Mouse (Mus musculus): ENCODE measurements around the gene Nrg4.

Gene Nrg4

GRCm38 (mm10) chr9:55313619-55314261, 12.9 kb downstream of the Nrg4 start:
- WGBS: 54% methylated on average over 12 of the region's 12 CpGs

- 7% methylated on average over 5 of the region's 5 CpGs for WGBS
Observed at GRCm38 (mm10) chr9:55311560-55311959, 15.1 kb downstream of the Nrg4 start.

GRCm38 (mm10) chr9:55308455-55308854, 18.2 kb downstream of the Nrg4 start:
- whole genome bisulfite sequencing: 85% methylated on average over 5 of the region's 5 CpGs

GRCm38 (mm10) chr9:55307557-55307956, 19.1 kb downstream of the Nrg4 start:
- WGBS: 65% methylated on average over 5 of the region's 5 CpGs

- WGBS: 48% methylated on average over 2 of the region's 2 CpGs
Observed at GRCm38 (mm10) chr9:55307066-55307465, 19.6 kb downstream of the Nrg4 start.

GRCm38 (mm10) chr9:55296221-55296620, 30.4 kb downstream of the Nrg4 start:
- WGBS: 41% methylated on average over 2 of the region's 2 CpGs

GRCm38 (mm10) chr9:55291966-55292365, 34.7 kb downstream of the Nrg4 start:
- 91% methylated on average over 4 of the region's 4 CpGs for WGBS

- 83% methylated on average over 3 of the region's 3 CpGs for WGBS
Observed at GRCm38 (mm10) chr9:55289475-55290198, 37.0 kb downstream of the Nrg4 start.

- WGBS: 81% methylated on average over 3 of the region's 3 CpGs
Observed at GRCm38 (mm10) chr9:55285197-55285596, 41.4 kb downstream of the Nrg4 start.

GRCm38 (mm10) chr9:55283516-55283915, 43.1 kb downstream of the Nrg4 start:
- 18% methylated on average over 14 of the region's 14 CpGs for WGBS

GRCm38 (mm10) chr9:55279114-55279825, 47.4 kb downstream of the Nrg4 start:
- WGBS: 91% methylated on average over 8 of the region's 8 CpGs

GRCm38 (mm10) chr9:55277562-55277961, 49.1 kb downstream of the Nrg4 start:
- 87% methylated on average over 4 of the region's 4 CpGs for WGBS

- 49% methylated on average over 4 of the region's 4 CpGs for WGBS
Observed at GRCm38 (mm10) chr9:55273906-55274305, 52.7 kb downstream of the Nrg4 start.

- WGBS: 64% methylated on average over 5 of the region's 5 CpGs
Observed at GRCm38 (mm10) chr9:55271960-55272560, 54.6 kb downstream of the Nrg4 start.

GRCm38 (mm10) chr9:55264356-55265302, 62.0 kb downstream of the Nrg4 start:
- WGBS: 83% methylated on average over 8 of the region's 8 CpGs

GRCm38 (mm10) chr9:55259741-55260140, 66.9 kb downstream of the Nrg4 start:
- WGBS: 73% methylated on average over 6 of the region's 6 CpGs

GRCm38 (mm10) chr9:55257105-55257504, 69.5 kb downstream of the Nrg4 start:
- WGBS: 89% methylated on average over 2 of the region's 2 CpGs

- WGBS: 79% methylated on average over 4 of the region's 4 CpGs
Observed at GRCm38 (mm10) chr9:55255604-55256003, 71.0 kb downstream of the Nrg4 start.

GRCm38 (mm10) chr9:55255056-55255455, 71.6 kb downstream of the Nrg4 start:
- WGBS: 87% methylated on average over 5 of the region's 5 CpGs

- WGBS: 37% methylated on average over 1 of the region's 1 CpGs
Observed at GRCm38 (mm10) chr9:55253849-55254248, 72.8 kb downstream of the Nrg4 start.

GRCm38 (mm10) chr9:55252097-55252496, 74.5 kb downstream of the Nrg4 start:
- 66% methylated on average over 2 of the region's 2 CpGs for WGBS
